Mouse (Mus musculus) hindbrain, embryonic 13.5 days (tissue): ENCODE results near the gene E030018B13Rik. TPM values are rescaled to one million over a fixed set of nuclear protein-coding genes. Genes with fewer than 3 reads are reported as not detected.
A peak's percentile ranks its signal among the peaks of the same experiment; 100 is the strongest.

Experiments
- ATAC-seq: fragments of 200-750 bp; cut with Nextera tagmentation; 2 replicates; pipeline ENCODE4 v1.8.0; 2017; ENCODE audit warnings: moderate TSS enrichment; ENCODE audit not compliant: low FRiP score
- H3K27ac ChIP-seq: fragments of 300-500 bp; sonication (generic); 2 replicates; pipeline ENCODE4 v1.5.1; 2015; ENCODE audit warnings: inconsistent platforms, mild to moderate bottlenecking, moderate library complexity
- H3K27me3 ChIP-seq: fragments of 300-500 bp; sonication (generic); 2 replicates; pipeline ENCODE4 v1.6.1; 2015; ENCODE audit warnings: mild to moderate bottlenecking, inconsistent platforms
- H3K36me3 ChIP-seq: fragments of 300-500 bp; sonication (generic); 2 replicates; pipeline ENCODE4 v1.6.1; 2015; ENCODE audit warnings: mild to moderate bottlenecking, inconsistent platforms
- H3K4me1 ChIP-seq: fragments of 300-500 bp; sonication (generic); replicated peaks from 2 replicates; pipeline ENCODE4 v1.6.1; 2015; ENCODE audit warnings: inconsistent platforms
- H3K4me2 ChIP-seq: fragments of 300-500 bp; sonication (generic); 2 replicates; pipeline ENCODE4 v1.6.1; 2015; ENCODE audit warnings: inconsistent platforms, mild to moderate bottlenecking, moderate library complexity
- H3K4me3 ChIP-seq: fragments of 300-500 bp; sonication (generic); 2 replicates; pipeline ENCODE4 v1.5.1; 2015; ENCODE audit warnings: mild to moderate bottlenecking, inconsistent platforms
- H3K9ac ChIP-seq: fragments of 300-500 bp; sonication (generic); 2 replicates; pipeline ENCODE4 v1.6.1; 2015; ENCODE audit warnings: mild to moderate bottlenecking, inconsistent platforms
- H3K9me3 ChIP-seq: fragments of 300-500 bp; sonication (generic); 2 replicates; pipeline ENCODE4 v1.6.1; 2016; ENCODE audit warnings: inconsistent platforms
- WGBS: fragments of 180-500 bp; shearing (Covaris S2); methylation state at CpG from one replicate; pipeline ENCODE4 v1.1.7; 2015; 5-methylcytosine and 5-hydroxymethylcytosine counted together
- polyA plus RNA-seq: library from polyadenylated mRNA; unstranded; fragments of >200 nt; fragmentation: Nextera tagmentation; extraction: Ambion mirVana; gene quantifications from 2 replicates; pipeline ENCODE4 v1.2.1, GENCODE M21; 2015

Gene E030018B13Rik
- polyA plus RNA-seq, 1 experiment from 2014 or later = not detected

DNA sequence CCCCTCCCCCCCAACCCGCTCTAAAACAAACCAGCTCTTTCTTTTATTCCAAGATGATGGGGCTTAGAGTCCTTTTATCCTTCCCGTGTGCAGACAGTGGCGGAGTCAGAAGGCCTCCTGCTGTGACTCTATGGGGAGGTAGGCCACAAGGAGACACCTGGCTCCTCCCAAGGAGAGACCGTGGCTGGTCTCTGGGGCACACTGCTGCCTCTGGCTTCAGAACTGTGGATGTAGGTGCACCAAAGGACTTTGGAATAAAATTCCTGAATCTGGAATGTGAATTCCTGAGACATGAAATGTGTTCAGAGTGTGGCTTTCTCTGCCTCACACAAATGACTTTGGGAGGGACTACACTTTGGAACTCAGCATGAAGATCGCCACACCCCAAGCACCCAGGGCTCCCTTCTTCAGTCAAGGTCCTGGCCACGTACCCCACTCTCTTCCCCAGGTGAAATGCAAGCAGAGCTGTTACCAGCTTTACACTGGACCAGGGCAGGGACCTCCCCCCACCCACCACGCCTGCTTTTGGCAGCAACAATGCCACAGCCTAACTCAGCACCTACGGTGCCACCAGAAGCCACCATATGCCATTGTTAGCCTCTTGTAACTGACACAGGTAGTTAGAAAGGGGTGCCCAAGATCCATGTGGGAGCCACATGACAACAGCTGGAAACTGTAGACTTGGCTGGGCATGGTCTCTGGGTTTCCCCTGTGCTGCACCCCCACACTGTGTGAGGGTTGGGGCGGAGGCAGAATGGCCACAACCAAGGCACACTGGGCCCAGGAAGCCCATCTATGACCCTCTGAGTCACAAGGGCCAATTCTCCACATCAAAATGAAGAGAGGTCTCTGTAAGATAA lies 27.3 kb upstream of the E030018B13Rik start:
- ATAC-seq = no peak
- WGBS = 73% methylated on average over 9 of the region's 9 CpGs
- H3K4me1 ChIP-seq = peaks cover 14% of the 10 kb centered on the region

DNA sequence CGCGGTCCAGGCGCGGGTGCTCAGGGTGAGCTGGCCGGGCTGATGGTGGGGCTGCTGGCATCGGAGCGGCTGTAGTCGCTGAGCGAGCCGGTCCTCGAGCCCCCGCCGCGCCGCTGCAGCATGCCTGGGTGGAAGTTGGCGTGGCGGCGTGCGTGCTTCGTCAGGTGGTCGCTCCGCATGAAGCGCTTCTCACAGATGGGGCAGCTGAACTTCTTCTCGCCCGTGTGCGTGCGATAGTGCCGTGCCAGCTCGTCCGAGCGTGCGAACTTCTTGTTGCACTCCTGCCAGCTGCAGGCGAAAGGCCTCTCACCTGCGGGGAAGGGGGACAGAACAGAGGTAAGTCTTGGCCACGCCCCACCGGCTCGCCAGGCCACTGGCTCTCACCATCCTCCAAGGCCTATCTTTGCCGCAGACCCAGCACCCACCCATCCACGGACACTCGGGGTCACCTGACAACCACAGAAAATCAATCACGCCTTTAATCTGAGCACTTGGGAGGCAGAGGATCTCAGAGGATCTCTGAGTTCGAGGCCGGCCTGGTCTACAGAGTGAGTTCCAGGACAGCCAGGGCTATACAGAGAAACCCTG lies 25.1 kb upstream of the E030018B13Rik start:
- ATAC-seq = no peak
- Histone ChIP-seq H3K4me3 (no peak overlapping the region), H3K4me1 (peaks cover 20% of the 10 kb centered on the region), H3K27me3 (no peaks in the 10 kb centered on the region), H3K27ac (no peak overlapping the region), H3K9ac (no peak overlapping the region), H3K4me2 (no peak overlapping the region), H3K36me3 (peaks cover 37% of the 10 kb centered on the region), H3K9me3 (no peaks in the 10 kb centered on the region)
- 74% methylated on average over 43 of the region's 43 CpGs for WGBS

More for the DNA sequence above, 27.3 kb upstream of the E030018B13Rik start:
- Histone ChIP-seq H3K9me3 (no peaks in the 10 kb centered on the region), H3K9ac (no peak overlapping the region), H3K4me2 (no peak overlapping the region), H3K27ac (no peak overlapping the region), H3K27me3 (no peaks in the 10 kb centered on the region), H3K4me3 (no peak overlapping the region), H3K36me3 (peaks cover 37% of the 10 kb centered on the region)

DNA sequence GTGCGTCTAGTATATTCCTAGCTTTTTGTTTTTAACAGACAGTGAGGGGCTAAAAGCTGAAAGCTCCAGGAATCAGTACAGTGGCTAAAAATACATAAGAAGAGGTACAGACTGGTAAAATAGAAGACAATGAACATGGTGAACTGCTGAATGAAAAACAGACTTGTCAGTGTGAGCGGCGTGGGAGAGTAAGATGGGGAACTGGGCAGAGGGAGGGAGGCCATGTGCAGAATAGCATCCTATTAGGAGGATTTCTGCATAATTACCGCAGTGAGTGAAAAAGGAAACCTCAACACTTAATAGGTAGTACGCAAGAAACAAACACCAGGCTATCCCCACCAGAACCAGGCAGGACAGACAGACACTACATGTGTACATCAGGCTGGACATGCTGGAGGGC lies 23.5 kb upstream of the E030018B13Rik start:
- H3K4me1 ChIP-seq = peaks cover 37% of the 10 kb centered on the region
- H3K27me3 ChIP-seq = no peaks in the 10 kb centered on the region
- ATAC-seq = no peak
- H3K27ac ChIP-seq = no peak overlapping the region
- 72% methylated on average over 5 of the region's 5 CpGs for WGBS
- H3K36me3 ChIP-seq = peaks cover 31% of the 10 kb centered on the region
- peak overlapping the region; percentile 6; the same call in 1 of the 2 replicates for H3K9ac ChIP-seq
- H3K9me3 ChIP-seq = no peaks in the 10 kb centered on the region
- H3K4me2 ChIP-seq = no peak overlapping the region
- H3K4me3 ChIP-seq = no peak overlapping the region

DNA sequence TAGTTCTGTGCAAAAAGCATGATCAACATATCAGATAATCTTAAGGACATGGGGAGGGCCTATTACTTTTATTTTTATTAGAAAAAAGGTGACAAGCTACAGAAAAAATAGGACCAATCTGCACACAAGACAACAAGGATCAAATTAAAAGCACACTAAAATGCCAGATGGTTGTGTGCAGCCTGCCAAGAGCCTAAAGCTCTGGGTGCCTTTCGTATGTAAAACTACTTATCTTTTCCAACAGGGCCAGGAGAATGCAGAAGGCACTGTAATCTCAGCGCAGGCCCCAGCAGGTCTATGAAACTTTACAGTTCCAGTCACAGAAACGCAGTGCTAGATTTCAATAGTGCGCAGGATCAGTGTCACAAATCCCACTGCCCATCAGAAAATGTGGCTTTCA lies 22.9 kb upstream of the E030018B13Rik start:
- Histone ChIP-seq H3K27me3 (no peaks in the 10 kb centered on the region), H3K9ac (no peak overlapping the region), H3K27ac (no peak overlapping the region), H3K4me3 (no peak overlapping the region), H3K4me2 (no peak overlapping the region), H3K36me3 (peaks cover 28% of the 10 kb centered on the region), H3K9me3 (no peaks in the 10 kb centered on the region), H3K4me1 (peaks cover 38% of the 10 kb centered on the region)
- WGBS = 56% methylated on average over 4 of the region's 4 CpGs
- no peak for ATAC-seq

DNA sequence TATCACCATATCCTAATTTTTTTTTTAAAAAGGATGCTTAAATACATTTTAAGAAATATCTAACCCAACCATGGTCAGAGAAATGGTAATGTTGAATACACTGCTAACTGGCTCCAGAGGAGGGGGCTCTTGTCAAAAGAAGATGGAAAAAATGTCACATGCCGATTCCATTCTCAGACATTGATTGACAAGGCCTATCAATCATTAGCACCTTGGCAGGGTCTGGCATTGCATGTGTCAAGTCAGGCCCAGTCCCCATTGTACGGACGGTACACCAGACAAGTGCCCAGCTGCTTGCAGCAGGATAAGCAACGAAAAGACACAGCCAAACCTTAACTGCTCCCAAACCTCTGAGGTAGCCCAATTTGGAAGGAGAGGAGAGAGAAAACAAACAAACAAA lies 22.0 kb upstream of the E030018B13Rik start:
- H3K9ac ChIP-seq = no peak overlapping the region
- WGBS = 63% methylated on average over 4 of the region's 4 CpGs
- no peak overlapping the region for H3K4me2 ChIP-seq
- H3K27ac ChIP-seq = no peak overlapping the region
- no peaks in the 10 kb centered on the region for H3K9me3 ChIP-seq
- H3K4me3 ChIP-seq = no peak overlapping the region
- peaks cover 31% of the 10 kb centered on the region for H3K4me1 ChIP-seq
- no peaks in the 10 kb centered on the region for H3K27me3 ChIP-seq
- peaks cover 19% of the 10 kb centered on the region for H3K36me3 ChIP-seq
- ATAC-seq = no peak

DNA sequence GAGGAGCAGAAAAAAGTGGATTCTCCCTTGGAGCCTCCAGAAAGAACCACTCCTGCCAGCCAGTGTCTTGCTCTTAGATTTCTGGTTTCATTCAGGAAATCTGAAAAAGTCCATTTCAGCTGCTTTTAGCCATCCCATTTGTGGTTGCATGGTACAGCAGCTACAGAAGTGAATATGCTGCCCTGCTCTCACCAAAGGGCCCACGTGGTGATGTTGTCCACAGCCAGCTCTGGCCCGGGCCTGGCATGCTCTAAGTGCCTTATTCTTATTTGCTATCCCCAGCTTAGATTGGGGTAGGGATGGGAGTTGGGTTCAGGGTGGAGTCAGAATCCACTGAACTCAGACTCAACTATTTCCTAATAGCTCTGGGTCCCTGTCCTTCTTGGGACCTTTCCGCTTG lies 21.4 kb upstream of the E030018B13Rik start:
- Histone ChIP-seq H3K4me2 (no peak overlapping the region), H3K27ac (no peak overlapping the region), H3K4me1 (peaks cover 31% of the 10 kb centered on the region), H3K36me3 (peaks cover 13% of the 10 kb centered on the region), H3K27me3 (no peaks in the 10 kb centered on the region), H3K9me3 (no peaks in the 10 kb centered on the region), H3K9ac (no peak overlapping the region), H3K4me3 (no peak overlapping the region)
- 93% methylated on average over 3 of the region's 3 CpGs for WGBS
- ATAC-seq = no peak

DNA sequence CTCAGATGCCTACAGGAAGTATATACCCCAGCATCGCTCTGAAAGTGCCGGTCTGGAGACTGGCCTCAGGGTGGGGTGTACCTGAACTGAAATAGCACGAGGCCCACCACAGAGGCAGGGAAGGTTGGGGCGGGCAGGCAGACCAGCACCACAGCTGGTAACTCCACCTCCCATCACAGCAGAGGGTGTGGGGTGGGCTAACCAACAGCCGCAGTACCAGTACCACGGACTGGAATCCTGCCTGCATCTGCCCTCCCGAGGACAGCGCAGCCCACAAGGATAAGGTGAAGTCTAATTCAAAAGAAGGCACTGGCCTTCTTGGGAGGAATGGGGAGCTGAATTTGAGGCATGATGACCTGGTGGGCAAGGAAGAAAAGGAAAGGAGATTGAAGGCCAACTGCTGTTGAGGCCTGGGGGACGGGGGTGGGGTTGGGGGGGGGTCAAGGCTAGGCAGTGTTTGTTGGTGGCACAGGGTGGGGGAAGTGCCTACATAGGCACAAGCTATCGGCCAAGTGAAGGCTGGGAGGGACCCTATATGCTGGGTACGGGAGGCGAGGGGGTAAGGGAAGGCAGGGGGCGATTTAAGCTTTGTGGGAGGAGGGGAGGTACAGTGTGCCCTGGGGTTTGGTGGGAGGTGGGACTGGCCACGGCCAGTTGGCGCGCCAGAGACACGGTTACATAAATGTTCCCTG lies 20.2 kb upstream of the E030018B13Rik start:
- Histone ChIP-seq H3K27me3 (no peaks in the 10 kb centered on the region), H3K27ac (peak overlapping the region; percentile 58; the same call in 1 of the 2 replicates), H3K4me3 (peak overlapping the region; percentile 35), H3K4me1 (peaks cover 43% of the 10 kb centered on the region), H3K4me2 (peak overlapping the region; percentile 66), H3K9ac (peak overlapping the region; percentile 70), H3K36me3 (peaks cover 2% of the 10 kb centered on the region), H3K9me3 (no peaks in the 10 kb centered on the region)
- peak; percentile 74 for ATAC-seq
- 25% methylated on average over 17 of the region's 17 CpGs for WGBS

DNA sequence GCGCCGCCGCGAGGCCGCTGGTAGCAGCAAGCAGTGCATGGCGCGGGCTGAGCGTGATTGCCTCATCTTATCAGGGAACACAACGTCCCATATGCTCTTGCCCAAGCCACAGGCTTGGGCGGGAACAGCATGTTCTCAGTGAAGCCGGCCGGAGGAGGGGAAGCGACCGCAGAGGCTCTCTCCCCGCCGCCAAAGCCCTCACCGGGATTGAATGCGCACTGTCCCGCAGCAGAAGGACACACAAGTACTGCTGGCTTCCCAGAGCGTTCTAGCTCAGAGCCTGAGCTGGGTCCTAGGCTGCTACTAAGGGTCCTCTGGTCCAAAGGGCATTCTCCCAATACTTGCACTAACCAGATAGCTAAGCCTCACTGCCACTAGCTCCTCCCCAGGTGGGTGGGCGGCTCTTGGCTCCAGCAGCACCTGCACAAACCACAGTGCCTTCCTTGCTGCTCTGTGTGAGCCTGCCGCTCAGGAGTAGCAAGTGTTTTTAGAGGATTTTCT lies 19.6 kb upstream of the E030018B13Rik start:
- H3K9me3 ChIP-seq = no peaks in the 10 kb centered on the region
- no peaks in the 10 kb centered on the region for H3K36me3 ChIP-seq
- H3K27ac ChIP-seq = peak overlapping the region; percentile 58; the same call in 1 of the 2 replicates
- H3K4me1 ChIP-seq = peaks cover 49% of the 10 kb centered on the region
- WGBS = 1% methylated on average over 22 of the region's 22 CpGs
- H3K9ac ChIP-seq = peak overlapping the region; percentile 70
- ATAC-seq = peak; percentile 81
- no peaks in the 10 kb centered on the region for H3K27me3 ChIP-seq
- peak overlapping the region; percentile 35 for H3K4me3 ChIP-seq
- H3K4me2 ChIP-seq = peak overlapping the region; percentile 66

DNA sequence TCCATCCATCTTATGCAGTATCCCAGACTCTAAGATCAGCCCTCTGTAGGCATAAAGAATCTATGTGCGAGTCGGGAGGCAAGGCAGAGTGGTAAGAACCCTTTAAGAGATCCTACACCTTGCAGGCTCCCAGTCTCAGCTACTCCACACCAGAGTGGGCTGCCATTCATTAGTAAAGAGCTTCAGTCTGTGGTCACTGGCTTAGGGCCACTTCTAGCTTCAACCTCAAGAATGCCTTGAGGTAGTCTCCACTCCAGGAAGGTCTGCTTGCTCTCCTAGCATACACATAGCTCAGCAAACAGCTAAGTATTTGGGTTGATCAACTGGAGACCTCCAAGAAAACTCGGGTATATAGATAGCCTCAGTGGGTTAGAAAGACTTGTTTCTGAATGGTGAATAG lies 19.0 kb upstream of the E030018B13Rik start:
- ATAC-seq = no peak
- peaks cover 51% of the 10 kb centered on the region for H3K4me1 ChIP-seq
- no peak overlapping the region for H3K27ac ChIP-seq
- H3K27me3 ChIP-seq = no peaks in the 10 kb centered on the region
- no peak overlapping the region for H3K4me3 ChIP-seq
- H3K9ac ChIP-seq = peak overlapping the region; percentile 70
- H3K36me3 ChIP-seq = no peaks in the 10 kb centered on the region
- H3K4me2 ChIP-seq = peak overlapping the region; percentile 66; the same call in 1 of the 2 replicates
- WGBS = 54% methylated on average over 3 of the region's 3 CpGs
- H3K9me3 ChIP-seq = no peaks in the 10 kb centered on the region

DNA sequence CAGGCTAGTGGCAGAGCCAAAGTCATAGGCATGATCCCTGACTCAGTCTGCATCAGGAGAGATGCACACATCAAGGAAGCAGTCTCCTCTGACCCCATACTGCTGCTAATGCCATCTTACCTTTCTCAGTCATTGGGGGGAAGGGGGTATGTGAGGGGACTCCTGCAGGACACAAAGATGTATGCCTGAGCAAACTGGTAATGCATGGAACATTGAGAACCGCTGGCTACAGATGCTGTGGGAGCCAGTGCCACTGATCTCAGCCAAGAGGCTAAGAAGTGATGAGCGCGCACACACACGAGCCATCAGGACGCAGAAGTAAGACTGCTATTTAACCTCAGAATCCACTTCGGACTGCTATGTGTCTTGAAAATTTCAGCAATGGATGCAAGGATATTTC lies 18.5 kb upstream of the E030018B13Rik start:
- H3K4me1 ChIP-seq = peaks cover 55% of the 10 kb centered on the region

DNA sequence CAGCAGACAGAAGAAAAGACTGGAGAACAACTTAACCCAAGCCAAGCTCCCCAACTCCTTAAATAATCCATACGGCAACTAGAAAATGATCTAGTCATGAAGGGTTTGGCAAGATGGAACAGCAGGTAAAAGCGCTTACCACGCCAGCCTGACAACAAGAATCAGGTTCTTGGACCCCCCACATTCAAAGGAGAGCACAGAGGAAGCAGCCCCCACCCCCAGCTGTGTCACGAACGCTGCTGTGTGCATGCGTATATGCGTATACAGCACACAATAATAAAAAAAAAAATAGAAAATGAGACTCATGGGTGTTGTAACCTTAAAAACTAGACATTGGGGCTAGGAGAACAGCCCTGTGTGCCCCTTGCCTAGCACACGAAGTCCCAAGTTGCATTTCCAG lies 16.7 kb upstream of the E030018B13Rik start:
- no peak overlapping the region for H3K9ac ChIP-seq
- 90% methylated on average over 8 of the region's 8 CpGs for WGBS
- H3K36me3 ChIP-seq = no peaks in the 10 kb centered on the region
- no peak for ATAC-seq
- H3K4me3 ChIP-seq = no peak overlapping the region
- no peak overlapping the region for H3K4me2 ChIP-seq
- no peaks in the 10 kb centered on the region for H3K27me3 ChIP-seq
- H3K4me1 ChIP-seq = peaks cover 61% of the 10 kb centered on the region
- no peaks in the 10 kb centered on the region for H3K9me3 ChIP-seq
- no peak overlapping the region for H3K27ac ChIP-seq

More for the DNA sequence above, 18.5 kb upstream of the E030018B13Rik start:
- no peak for ATAC-seq
- no peaks in the 10 kb centered on the region for H3K36me3 ChIP-seq
- no peaks in the 10 kb centered on the region for H3K27me3 ChIP-seq
- H3K4me2 ChIP-seq = no peak overlapping the region
- no peak overlapping the region for H3K27ac ChIP-seq
- no peak overlapping the region for H3K4me3 ChIP-seq
- WGBS = 89% methylated on average over 6 of the region's 6 CpGs
- no peak overlapping the region for H3K9ac ChIP-seq
- no peaks in the 10 kb centered on the region for H3K9me3 ChIP-seq

DNA sequence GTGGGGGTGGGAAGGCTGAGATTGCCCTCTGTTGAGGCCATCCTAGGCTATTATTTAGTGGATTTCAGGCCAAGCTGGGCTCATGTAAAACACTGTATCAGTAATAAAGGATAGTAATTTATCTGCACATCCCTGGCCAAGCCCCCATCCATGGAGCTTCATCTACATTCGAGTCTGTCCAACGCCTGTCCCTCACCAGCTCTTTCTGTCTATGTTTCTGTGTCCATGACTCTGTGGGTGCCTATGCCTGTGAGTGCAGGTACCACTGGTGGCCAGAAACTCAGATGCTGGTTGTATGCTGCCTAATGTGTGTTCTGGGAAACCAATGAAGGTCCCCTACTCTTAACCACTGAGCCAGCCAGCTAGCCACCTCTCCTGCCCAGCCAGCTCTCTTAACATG lies 16.2 kb upstream of the E030018B13Rik start:
- WGBS = 92% methylated on average over 2 of the region's 2 CpGs
- peaks cover 61% of the 10 kb centered on the region for H3K4me1 ChIP-seq
- no peak overlapping the region for H3K9ac ChIP-seq

More for the DNA sequence above, 16.2 kb upstream of the E030018B13Rik start:
- no peak for ATAC-seq
- H3K27me3 ChIP-seq = no peaks in the 10 kb centered on the region
- H3K36me3 ChIP-seq = no peaks in the 10 kb centered on the region
- no peak overlapping the region for H3K4me2 ChIP-seq
- H3K27ac ChIP-seq = no peak overlapping the region
- H3K9me3 ChIP-seq = no peaks in the 10 kb centered on the region
- H3K4me3 ChIP-seq = no peak overlapping the region
